Mouse (Mus musculus): ENCODE results near the gene Slc43a3.

DNA sequence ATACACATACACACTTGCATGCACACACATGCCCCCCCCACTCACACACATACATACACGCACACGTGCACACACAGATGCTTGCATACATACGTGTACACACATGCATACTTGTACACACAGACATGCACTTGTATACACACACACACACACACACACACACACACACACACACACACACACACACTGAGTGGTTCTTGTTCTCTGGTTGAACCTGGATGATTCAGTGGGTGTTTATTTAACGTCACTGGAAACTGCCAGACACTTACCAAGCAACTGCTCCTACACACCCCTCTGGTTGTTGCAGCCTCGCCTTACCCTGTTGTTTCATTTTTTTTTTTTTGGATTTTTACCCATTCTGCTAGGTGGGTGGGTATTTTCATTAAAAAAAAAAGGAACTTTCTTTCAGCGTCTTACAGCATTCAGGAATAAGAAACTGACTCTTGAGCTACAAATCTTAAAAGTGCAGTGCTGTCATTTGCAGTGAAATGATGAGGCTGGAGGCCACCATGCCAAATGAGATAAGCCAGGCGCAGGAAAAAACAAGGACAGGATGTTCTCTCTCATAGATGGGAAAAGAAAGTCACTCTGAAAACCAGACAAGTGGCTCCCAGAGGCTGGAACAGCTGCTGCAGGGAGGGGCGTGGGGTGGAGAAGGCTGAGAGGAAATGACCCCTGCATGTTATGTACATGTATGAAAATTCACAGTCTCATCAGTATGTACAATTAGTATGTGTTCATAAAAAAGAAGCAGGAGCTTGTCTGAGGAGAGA, 19.6 kb upstream of the Slc43a3 start:
- no peak for TF ChIP-seq CTCF (IDR thresholded peaks at IDR 0.05; ENCODE audit: low read depth)
- no peak for TF ChIP-seq EP300 (IDR thresholded peaks at IDR 0.05; ENCODE audit: low read depth)

Measured in liver, embryonic 14.5 days (tissue).